Mouse (Mus musculus): ENCODE measurements around the gene Prickle1.
A peak's percentile ranks its signal among the peaks of the same experiment; 100 is the strongest.

Gene Prickle1

DNA sequence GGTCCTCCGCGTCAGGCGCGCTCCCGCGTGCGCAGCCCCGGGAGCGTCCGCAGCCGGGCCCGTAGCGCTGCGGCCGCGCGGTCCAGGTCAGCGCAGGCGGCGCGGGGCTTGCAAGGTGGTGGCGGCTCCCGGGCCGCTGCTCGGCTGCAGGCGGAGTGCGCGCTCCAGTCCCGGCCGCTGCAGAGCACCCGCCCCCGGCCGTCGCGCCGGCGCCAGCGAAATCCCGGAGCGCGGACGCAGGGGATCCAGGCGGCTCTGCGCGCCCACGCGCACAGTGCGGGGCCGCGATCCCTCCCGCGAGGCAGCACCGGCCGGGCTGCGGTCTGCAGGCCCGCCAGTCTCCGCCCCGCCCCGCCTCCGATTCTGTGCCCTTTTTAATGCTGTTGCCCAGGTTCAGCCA, at the start of gene Prickle1:
Gene Prickle1, minus strand, starts transcription at position 146 of the 400 bp plus-strand sequence.
- peak; percentile 92 for DNase-seq (ENCODE audit: low read depth, low spot score)

DNA sequence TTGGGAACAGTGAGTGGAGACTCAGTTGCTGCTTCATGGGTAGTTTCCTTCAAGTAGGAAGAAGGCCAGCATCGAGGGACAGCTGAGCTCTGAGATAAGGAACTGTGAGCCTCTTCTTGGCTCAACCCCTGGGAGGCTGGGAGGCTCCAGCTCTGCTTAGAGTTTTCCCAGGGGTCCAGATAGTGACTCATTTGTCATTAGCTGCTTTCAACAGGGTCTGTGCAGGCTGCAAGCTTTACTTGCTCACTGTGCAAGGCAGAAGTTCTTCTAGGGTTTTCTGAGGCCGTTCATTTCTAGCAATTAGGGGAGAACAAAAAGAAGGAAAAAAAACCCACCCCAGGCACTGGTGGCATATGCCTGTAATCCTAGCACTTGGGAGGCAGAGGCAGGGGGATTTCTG, 44.5 kb upstream of the Prickle1 start:
- no peak for DNase-seq (ENCODE audit: low read depth, low spot score)

DNA sequence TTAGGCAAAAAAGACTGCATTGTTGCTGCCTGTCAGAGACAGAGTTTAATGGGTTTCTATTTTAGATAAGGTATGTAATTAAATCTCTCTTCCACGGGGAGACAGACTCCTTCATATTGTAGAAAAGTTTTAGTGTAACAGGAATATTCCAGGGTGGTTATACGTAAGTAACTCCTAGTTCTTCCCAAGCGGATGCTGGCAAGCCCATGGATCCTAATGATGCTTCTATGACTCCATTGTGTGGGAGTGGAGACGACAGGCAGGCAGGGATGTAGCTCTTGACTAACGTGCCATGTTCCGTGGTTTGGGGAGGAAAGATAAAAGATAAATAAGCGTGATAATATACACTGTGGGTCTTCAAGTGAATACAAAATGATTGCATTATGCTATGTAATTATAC, 41.3 kb upstream of the Prickle1 start:
- no peak for DNase-seq (ENCODE audit: low read depth, low spot score)

DNA sequence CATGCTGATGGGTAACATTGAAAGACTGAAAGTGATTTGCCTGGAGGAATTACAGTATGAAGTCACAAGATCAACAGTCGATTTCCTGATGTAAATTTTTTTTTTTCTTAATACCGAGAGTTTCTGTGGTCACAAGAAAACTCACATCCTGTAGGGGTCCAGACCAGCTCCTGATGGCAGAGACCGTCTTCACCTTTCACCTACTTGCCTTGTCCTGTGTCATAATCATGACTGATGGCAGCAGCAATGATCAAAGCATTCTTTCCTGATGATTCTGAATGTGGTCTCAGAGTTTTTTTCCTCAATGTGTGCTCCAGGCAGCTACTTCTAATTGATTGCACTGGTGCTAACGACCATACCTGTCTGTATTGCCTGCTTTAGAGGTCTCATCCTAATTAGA, 39.9 kb upstream of the Prickle1 start:
- peak; percentile 44 for DNase-seq (ENCODE audit: low read depth, low spot score)

DNA sequence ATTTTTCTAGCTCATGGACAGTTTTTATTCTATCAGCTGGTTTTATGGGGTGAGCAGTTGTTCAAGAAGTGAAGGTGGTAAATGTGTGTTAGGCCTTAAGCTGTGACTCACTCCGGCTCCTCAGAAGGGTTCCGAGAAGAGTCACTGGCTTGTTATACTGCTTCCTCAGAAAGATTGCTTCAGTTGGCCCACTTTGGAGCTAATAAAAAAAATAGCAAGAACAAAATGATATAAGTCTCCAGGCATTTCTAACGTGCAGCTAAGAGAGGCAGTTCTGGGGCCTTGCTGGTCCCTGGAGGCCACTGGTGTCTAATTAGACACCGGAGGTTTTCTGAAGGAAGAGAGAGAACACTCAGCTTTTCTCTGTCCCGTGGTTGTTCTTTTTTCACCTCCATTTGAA, 38.8 kb upstream of the Prickle1 start:
- no peak for DNase-seq (ENCODE audit: low read depth, low spot score)

DNA sequence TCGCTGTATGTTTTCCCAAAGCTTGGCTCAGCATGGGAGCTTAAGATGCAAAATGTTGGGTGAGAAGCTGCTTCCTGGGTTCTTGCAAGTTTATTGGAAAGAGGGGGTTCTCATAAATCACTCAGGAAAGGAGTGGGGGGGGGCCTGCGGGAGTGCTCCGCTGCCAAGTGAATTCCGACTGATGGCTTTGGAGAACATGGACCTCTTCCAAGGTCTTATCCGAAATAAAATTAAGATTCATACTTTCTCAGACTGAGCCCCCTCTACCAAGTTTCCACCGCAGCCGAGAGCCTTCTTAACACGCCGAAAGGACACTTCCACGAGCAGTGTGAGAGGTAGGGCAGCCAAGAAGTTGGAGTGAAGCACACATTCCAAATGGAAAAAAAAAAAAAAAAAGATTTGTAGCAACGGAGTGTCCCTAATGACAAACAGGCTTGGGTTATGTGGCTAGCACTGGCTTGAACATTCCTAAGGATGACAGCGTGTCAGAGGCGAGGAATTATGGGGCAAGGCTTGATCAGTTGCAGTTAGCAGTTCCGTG, 34.4 kb upstream of the Prickle1 start:
- DNase-seq (ENCODE audit: low read depth, low spot score) = peak; percentile 67

DNA sequence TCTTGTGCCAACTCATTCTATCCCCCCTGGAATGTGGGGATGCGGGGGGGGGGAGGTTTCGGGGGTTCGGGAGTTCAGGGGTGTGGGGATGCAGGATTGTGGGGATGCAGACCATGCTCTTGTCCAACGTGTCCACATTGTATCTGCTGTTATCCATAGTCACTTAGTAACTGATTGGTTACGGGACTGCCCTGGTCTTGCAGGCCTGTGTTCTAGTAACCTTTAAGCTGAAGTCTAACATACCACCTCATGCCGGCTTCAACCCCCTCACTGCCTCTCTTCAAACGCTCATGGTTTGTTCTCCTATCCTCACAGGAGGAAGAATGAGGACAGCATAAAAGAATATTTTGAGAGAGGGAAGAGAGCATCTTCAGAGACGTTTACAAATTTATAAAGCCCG, 33.5 kb upstream of the Prickle1 start:
- DNase-seq (ENCODE audit: low read depth, low spot score) = no peak

DNA sequence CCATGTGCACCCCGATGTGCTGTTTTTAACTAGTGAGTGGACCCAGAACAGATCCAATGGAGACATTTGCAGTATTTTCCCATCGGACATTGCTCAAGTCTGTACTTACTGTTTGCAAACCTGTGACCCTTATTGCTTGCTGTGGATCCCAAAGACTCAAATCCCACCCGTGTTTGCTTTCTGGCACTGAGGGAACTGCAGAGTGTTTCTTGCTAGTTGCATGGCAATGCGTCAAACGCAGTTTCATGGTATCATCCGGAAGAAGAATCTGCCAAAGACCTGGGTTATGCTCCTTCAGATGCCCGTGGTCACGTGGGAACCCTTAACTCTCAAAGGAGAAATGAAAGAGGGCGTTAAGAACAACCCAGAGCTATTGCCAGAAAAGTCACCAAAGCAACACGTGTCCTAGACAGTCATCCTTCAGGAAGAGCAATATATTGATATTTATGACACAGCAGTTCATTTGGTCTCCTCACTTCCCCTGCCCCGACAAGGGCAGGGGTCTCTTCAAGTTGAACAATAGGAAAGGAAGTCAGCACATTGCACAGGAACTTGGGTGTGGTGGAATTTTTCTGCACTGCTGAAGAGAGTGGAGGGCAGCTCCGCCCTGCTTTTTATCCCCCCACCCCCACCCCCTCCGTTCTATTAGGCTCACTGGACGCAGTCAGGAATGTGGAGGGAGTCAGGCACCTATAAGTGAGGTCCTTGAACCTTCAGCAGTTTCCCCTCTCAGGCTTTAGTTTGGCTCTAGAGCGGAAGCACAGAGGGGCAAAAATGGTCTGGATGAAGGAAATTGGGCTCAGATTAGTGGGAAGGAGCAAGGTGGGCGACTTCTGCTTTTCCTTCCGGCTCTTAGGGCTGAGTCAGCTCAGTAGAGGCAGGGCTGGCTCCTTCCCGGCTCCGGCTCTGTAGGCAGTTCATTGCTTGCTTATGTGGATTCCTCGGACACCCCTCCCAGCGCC, 32.4 kb upstream of the Prickle1 start:
- DNase-seq (ENCODE audit: low read depth, low spot score) = no peak

DNA sequence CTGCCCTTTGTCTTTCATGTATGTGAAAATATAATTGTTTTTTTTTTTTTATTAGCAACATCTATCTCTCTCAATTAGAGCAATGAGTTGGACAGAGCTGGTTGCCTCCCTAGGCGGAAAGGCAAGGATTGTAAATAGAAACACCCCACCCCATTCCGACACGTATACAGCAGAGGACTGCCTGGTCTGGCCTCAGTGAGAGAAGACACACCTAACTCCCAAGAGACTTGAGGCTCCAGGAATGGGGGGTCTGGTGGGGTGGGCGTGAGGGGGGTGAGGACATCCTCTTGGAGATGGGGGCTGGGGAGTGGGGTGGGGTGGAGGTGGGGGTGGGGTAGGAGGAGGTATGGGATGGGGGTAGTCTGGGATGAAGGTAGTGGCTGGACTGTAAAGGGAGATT, 23.9 kb upstream of the Prickle1 start:
- no peak for DNase-seq (ENCODE audit: low read depth, low spot score)

DNA sequence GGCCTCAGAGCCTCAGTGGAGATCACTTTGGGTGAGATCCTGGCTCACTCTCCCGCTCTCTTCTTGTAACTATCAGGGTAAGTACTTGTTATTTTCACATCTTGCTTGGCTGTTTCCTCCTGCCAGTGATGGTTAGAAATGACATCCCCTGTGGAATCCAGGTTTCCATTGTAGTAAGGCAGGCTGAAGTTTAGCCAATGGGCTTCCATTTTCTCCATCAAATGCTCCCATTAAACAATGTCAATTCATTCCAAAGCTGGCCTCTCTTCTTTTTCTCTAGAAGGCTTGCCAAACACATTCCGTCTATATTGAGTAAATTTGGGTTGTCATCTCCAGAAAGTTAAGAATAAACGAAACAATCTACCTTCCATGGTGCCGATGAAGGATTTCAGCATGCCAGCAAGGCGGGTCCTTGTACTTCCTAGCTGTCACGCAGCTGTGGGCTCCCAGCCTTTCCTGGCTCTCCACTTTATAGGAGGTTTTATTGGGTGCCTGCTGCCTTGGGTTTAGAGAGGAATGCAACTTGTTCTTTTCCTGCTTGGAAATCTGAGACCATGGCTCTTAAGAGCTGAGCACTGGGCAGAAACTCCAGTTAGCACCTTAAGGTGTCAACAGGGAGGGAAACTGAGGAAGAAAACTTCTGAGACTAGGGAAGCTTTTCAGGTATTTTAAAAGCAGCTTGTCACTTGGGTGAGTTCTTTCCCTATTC, 22.9 kb upstream of the Prickle1 start:
- no peak for DNase-seq (ENCODE audit: low read depth, low spot score)

DNA sequence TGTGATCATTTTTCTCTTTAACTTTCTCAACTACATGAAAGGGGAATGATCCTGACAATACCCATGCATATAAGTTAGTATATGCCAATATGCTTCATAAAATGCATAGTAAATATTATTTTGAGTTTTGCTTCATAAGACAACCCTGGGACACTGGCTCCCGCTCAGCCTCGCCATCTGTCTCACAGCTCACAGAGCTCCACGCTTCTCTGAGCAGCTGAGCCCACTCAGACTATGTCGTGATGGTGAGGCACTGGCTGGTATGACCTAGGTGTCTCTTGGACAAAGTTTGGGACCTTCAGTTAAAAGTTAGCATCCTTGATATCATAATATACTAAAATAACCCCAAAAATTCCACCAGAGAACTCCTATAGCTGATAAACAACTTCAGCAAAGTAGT, 20.6 kb upstream of the Prickle1 start:
- DNase-seq (ENCODE audit: low read depth, low spot score) = no peak

DNA sequence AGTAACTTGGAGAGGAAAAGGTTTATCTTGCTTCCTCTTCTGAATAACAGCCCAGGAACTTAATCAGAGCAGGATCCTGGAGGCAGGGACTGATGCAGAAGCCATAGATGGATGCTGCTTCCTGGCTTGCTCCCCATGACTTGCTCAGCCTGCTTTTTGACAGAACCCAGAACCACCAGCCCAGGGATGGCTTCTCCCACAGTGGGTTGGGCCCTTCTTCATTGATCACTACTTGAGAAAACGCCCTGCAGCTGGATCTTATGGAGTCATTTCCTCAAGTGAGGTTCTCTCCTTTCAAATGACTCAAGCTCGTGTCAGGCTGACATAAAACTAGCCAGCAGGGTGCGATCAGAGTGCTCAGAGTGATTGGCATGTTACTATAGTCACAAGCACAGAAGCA, 19.3 kb upstream of the Prickle1 start:
- DNase-seq (ENCODE audit: low read depth, low spot score) = no peak

DNA sequence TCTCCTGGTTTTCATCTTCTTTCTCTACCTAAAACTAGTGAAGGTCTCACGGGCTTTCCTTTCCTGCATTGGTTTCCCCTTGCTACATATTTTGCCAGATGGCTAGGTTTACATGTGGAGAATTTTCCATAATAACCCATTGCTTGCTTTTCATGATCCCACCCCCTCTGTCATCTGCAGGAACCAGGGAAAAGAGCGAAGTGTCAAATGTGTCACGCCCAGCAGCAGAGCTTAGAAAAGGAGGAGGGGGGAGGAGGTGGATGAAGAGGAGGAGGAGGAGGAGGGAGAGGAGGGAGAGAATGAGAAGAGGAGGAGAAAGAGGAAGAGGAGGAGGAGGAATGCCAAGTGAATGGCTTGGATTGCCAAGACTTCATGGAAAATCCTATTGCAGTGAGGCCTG, 17.9 kb upstream of the Prickle1 start:
- DNase-seq (ENCODE audit: low read depth, low spot score) = no peak

DNA sequence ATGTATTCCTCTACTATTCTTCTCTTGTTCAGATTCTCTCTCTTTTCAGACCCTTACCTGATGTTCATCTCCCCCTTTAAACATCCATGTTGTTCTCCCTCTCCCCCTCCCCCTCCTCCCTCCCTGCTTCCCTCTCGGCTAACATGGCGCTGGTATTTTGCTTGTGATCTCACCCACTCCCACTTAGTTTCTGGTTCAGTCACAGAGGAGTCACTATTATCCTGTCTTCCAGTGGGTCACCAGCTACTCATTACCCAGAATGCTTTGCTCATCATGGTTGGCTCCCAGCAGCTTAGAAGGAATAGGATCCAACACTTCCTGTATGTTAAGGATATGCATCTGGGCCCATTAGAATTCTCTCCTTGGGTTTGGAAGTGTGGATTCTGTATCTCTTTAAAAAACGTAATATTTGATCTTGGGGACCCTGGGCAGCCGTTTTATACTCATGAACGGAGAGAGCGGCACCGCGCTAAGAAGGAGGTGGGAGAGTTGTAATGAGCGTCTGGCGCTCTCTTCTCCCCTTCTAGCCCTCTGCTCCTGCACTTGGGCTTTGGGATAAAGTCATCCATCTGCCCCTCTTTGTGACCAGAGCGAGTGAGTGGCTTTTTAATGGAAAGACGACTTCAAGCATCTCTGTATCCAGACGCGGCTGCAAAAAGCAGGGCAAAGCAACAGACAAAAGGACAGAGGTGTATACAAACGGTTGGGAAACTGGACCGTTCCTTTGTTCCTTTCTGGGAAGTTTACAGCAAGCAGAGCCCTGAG, 16.0 kb upstream of the Prickle1 start:
- DNase-seq (ENCODE audit: low read depth, low spot score) = no peak

DNA sequence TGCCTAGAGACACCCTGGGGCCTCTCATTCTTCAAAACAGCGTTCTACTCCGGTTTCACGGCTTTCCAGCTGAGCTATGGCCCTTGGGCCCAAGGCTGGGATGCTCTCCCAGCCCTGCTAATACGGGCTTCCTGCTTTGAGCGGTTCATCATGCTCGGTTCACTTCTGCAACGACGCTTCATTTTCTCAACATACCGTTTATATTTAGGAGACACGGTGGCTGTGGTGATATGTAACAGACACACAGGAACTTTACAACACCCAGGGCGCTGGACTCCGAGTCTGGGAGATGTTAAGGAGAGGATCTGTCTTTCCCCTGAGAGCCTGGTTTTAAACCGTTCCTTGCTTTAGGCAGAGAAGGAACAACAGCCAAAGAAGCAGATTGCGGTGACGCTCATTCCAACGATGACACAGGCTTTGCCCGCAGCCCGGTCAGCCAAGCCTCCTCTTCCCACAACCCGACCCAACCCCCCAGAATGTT, 15.1 kb upstream of the Prickle1 start:
- DNase-seq (ENCODE audit: low read depth, low spot score) = no peak

DNA sequence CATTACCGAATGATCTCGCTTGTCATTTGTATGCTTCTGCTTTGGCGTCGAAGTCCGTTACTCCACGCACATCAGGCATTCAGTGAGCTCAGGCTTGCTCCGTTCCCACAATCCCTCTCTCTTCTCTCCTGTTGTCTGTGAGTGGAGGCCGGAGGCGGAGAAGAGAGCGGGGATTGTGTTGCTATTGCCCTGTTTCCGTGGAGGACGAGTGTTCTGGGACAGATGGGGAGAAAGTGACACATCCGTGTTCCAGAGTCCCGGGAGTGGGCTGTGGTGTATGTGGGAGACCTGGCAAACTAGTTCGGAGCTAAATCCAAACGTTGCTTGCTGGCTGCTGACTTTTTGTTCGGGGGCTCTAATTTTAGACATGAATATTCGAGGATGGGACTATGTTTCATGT, 14.6 kb upstream of the Prickle1 start:
- no peak for DNase-seq (ENCODE audit: low read depth, low spot score)

DNA sequence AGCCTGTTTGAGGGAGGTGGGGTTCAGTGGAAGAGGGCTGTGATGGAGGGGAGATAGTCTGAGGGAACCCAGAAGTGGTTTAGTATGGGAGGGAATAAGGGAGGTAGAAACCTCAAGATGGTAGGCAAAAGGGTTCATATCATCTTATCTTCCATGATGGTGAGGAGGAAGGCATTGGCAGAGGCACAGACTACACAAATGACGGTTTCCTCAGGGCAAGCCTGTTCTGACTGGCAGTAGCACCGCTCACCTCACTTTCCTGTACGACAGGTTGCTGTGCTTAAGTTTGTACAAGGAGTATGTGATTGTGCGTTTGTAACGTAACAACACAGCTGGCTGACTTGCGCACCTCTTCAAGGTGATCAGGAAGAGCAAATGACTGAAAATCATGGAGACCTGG, 7.2 kb upstream of the Prickle1 start:
- peak; percentile 35 for DNase-seq (ENCODE audit: low read depth, low spot score)

DNA sequence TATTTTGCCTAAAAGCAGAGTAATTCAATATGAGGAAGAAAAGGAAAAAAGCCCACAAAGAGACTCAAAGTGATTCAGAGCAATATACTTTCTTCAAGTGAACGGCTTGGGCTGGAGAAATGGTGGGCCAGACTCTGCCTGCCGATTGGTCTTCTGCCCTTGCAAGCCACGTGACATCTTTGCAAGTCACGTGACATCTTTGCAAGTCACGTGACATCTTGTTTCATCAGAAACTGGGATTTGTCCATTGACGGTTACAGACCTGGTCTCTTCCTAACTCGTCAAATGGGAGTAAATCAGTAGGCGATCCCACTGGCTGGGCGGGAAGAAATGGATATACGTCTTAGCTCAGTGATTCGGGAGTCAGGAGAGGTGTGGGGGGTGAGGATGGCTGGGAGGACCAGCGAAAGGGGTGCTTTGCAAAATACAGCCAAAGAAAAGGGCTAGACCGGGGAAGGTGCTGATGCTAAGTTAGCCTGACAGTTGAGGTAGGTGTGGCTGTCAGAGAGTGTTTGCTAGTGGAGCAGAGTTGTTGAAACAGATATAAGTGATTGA, 5.8 kb upstream of the Prickle1 start:
- no peak for DNase-seq (ENCODE audit: low read depth, low spot score)

DNA sequence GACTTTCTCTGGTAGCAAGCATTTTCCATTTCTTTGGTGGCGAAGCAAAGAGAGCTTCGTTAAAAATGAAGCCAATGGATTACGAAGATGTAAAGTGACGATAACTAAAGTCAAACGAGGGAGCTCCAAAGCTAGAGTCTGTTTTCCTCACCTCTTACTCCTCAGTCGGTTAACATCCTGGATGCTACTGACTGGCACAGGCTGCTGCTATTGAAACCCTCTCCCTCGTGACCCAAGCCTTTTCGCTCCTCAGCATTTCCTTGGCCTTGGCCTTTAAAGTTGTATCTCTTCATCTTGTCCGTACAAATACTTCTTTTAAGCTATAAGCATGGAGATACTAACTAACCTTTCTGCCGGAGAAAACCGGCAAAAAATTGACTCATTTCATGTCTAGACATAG, 1.3 kb upstream of the Prickle1 start:
- DNase-seq (ENCODE audit: low read depth, low spot score) = no peak

DNA sequence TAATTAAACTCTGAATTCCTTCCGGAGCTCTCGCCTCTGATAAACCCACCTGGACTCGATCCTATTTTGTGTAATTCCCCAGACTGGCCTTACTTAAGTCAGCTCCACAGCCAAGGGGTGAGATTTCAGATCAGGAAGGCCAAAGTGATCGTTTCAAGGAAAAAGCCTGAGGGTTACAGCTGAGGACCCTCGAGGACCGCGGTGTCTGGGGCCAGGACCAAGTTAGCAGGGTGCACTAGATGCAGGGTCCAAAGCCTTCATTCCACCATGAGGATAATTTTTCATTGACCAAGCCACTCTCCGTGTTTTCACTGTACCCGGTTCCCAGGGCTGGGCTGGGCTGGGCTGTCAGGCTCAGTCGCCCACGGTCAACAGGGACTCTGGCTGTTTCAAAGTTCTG, 594 bp upstream of the Prickle1 start:
- peak; percentile 78 for DNase-seq (ENCODE audit: low read depth, low spot score)

DNA sequence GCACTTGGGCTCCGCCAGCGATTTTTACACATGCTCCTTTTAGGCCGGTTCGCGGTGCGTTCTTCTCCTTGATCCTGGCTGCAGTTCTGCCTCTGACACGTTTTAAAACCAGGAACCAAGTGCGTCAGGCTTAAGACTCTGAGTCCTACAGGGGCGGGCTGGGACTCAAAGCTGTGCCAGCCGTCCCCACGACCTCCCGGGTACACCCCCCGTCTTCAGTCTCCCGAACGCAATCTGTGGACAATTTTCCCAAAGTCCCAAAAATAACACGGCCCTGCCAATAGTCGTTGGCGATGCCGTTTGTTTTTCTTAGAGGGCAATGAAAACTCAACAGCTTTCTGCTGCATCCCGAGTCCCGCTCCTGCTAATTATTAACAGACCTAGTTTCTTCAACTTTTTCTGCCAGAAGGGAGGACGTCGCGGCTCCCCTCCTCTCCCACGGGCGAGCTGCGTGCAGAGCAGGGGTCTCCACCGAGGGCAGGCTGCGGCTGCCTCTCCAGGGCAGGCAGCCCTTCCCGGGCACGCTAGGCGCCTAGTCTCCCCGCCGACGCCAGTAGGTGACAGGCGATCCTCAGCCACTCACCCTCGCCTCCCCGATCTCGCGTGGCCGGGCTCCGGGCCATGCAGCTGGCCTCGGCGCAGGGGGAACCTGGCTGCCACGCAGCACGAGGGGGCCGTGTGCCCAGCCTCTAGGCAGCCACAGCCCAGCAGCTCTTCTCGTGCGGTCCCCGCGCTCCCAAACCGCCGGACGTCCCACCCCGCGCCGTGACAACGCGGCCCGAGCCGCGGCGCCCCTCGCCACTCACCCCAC, 598 bp downstream of the Prickle1 start:
- peak; percentile 46 for DNase-seq (ENCODE audit: low read depth, low spot score)

Data from mesoderm, embryonic 11.5 days (tissue).